Mouse (Mus musculus) spleen, postnatal 10 days (tissue): ENCODE data around the gene Haao.
"Not testable (repeated sequence)": the region's sequence is repeated elsewhere in the genome, so short reads cannot be mapped to it uniquely, and the experiment has no call there.

Source experiments
- DNase-seq, 2 experiments: peaks; one replicate each; pipeline ENCODE4 v3.0.0; 2021 to 2022; ENCODE audit warnings: low spot score in 2 of 2

The Haao gene

DNA sequence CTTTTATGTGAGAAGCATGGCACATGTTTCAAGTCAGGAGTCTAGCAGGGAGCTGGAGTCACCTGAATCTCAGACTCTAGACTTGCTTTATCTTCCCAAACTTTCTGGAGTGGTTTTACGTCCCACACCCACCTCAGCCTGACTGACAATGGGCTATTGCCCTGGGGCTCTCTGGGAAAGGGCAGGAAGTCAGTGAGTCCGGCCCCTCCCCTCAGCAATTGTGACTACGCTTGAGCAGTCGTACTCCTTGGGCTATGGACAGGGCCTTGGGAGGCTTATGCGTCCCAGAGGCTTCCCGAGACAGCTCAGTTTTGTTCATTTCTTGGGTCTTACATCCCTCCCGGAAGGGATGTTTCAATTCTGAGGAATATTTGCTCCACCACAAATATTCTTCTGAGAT, 17.6 kb upstream of the Haao start:
- DNase-seq = no peak

DNA sequence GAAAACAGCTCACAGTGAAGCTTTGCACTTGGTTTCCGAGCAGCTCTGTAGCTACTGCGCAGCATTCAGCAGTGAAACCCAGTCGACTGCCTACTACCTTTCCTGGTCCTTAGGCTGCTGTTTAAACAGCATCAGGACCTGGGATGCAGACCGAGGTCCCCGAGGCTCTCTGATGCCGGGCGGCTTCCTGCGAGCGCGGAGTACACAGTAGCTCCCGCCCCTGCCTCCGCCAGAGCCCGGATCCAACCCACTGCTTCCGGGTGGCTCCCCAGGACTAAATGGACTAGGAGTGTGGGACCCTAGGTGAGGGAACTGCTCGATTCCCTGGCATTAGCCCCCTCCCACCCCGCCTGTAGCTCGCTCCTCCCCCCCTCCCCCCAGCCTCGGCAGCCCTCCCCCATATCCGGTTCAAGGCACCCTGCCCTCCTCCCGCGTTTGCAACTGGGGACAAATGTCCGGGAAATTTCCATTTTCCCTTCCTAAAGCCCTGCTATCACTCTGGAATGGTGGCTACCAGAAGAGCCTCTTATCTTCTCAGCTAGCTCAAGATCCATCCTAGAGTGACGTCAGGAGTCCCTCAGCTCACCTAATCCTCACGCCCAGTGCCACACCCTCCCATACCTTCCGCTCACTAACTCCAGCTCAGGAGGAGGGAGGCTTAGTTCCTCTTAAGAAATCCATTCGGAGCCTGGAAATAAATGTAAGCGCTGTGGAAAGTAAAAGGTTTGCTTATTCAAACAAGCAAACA, 14.5 kb upstream of the Haao start:
- DNase-seq = peak; percentile 67

DNA sequence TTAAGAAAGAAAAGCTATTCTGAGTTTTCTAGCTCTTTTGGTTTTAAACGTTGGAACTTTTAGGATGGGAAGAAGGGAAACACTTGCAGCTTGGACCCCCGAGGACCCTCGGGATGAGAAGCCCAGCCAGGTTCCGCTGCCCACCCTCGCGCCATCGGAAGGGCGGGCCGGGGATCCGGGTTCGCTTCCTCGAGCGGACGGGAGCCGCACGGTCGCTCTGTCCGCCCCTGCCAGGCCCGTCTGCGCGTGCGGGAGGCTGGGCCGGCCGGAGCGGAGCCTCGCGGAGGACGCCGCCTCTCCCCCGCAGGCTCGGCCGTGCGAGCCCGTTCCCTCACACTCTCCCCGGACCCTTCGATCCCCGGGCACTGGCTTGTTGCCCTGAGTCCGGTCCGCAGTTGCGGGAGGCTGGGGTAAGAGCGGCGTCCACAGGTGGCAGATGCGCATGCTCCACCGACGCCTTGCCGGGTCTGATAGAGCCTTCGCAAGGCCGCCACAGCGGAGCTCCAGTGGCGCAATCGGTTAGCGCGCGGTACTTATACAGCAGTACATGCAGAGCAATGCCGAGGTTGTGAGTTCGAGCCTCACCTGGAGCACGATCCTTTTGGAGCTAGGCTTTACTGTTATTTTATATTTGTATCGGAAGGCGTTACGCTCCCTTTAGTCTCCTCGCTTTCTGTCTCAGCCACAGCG, 13.8 kb upstream of the Haao start:
- peak; percentile 96 to 99 for DNase-seq

DNA sequence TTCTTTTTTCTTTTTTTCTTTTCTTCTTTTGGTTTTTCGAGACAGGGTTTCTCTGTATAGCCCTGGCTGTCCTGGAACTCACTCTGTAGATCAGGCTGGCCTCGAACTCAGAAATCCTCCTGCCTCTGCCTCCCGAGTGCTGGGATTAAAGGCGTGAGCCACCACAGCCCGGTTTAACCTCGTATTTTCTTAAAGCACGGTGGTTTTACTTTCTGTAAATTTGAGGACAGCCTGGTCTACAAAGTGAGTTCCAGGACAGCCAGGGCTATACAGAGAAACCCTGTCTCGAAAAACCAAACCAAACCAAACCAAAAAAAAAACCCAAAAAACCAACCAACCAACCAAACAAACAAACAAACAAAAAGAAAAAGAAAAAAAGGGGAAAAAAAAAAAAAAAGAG, 13.2 kb upstream of the Haao start:
- not testable (repeated sequence) for DNase-seq

DNA sequence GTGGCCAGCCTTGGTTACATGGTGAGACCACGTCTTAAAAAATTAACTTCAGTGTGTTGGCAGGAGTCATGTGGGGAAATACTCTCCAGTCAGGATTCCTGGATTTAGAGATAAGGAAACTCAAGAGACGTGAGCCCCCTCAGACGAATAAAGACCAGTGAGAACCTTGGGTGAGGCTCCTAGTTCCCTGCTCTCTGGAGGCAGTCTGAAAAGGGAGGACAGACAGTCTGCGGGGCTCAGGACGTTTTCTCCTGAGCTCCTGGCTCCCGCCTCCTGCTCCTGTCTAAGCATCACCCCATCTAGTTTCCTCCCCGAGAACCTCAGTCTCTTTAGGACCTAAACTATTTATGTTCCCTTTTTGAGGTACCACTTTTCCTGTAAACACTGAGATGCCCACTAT, 12.5 kb upstream of the Haao start:
- no peak for DNase-seq

DNA sequence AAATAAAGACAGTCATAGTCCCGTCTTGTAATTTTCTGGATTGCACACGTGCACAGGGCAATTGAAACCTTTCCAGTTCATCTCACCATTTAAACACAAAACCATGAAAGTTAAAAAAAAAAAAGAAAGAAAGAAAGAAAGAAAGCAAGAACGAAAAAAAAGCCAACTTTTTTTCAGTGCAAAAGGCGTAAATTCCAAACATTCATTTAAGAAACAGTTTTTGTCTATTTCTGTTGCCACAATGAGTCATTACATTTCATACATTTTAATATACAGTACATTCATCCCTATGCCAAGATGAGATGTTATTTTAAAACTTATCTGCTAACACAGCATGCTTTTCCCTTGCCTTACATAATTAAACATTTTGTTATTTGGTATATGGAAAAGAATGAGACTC, 11.9 kb upstream of the Haao start:
- no peak for DNase-seq

DNA sequence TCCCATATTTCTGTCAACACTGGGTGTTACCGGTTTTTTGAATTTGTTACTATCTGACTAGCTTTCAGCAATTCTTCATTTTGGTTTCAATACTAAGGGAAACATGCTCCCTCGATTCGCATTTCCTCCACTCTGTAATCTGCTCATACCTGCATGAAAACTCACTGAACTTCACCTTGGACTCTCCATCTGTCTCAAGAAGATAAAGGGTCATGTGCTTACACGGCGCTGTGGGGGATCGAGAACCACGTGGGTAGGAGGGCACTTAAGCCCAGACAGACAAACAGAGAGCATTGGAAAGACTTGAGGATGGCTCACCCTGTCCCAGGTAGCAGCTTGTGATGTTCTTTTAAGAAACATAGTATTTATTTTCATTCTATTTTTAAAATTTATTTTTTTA, 10.7 kb upstream of the Haao start:
- no peak for DNase-seq

DNA sequence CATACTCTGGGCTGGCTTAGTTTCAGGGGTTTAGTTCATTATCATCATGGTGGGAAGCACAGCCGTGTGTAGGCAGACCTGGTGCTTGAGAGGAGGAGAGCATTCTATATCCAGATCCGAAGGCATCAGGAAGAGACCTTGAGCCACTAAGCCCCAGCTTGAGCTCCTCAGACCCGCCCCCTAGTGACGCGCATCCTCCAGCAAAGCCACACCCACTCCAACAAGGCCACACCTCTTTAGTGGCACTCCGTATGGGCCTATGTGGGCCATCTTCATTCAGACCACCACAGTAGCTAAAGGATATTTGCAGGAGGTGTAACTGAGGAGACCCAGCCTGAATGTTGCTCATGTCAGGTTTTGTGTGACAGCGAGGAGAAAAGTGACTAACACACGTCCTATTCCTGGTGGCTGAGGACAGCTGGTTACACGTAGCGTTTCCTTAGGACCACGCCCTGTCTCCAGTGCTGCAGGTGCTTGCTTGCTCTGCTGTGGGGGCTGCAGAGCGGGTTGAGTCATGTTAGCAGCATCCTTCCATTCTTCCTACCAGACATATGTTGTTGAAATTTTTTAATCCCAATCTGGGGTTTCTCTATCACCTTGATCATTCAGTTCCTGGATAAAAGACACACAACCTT, 6.6 kb upstream of the Haao start:
- DNase-seq = peak; percentile 46 to 82

DNA sequence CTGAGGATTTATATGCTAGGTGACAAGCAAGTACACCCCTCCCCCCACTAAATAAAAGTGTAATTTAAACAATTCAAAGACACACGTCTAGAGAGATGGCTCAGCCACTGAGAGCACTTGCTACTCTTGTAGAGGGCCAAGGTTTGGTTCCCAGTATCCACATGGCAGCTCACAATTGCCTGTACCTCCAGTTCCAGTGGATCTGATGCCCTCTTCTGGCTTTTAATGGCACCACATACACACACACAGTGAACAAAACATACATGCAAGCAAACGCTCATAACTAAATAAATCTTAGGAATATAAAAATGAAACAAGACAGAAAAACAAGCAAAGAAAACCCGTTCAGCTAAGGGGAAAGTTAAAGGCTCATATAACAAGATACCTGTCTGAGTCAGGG, 6.1 kb upstream of the Haao start:
- no peak for DNase-seq

DNA sequence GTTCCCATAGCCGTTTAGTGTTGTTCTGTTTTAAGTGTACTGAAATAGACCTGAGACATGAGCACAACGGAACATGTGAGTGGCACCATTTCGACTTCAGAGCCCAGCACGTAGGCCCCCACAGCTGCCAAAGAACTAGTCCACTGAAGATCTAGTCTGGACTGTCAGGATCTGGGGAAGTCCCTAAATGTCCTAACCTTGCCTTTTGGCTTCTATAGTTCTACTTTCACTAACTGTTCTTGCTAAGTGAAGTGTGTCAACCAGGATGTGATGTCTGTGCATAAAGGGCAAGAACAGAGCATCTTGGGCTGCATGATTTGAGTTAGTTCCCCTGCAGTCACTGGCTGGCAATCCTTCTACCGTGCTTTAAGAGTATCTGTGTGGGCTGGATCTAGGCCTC, 3.1 kb upstream of the Haao start:
- no peak for DNase-seq

DNA sequence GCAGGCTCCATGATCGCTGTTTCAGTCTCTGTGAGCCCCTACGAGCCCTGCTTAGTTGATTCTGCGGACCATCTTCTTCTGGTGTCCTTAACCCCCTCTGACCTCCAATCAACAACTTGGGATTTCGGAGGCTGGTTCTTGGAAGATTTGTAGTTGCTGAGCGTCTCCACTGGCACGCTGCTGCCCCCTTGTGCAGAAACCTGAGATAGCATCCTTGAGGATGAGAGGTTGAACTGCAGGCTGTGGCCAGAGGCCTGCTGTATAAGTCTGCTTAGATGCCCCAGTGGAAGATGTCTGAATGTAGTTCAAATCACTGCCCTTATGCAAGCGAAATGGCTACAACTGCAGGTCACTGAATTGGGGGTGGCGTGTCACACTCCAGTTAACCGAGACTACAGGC, 2.7 kb upstream of the Haao start:
- peak; percentile 88 to 93 for DNase-seq

DNA sequence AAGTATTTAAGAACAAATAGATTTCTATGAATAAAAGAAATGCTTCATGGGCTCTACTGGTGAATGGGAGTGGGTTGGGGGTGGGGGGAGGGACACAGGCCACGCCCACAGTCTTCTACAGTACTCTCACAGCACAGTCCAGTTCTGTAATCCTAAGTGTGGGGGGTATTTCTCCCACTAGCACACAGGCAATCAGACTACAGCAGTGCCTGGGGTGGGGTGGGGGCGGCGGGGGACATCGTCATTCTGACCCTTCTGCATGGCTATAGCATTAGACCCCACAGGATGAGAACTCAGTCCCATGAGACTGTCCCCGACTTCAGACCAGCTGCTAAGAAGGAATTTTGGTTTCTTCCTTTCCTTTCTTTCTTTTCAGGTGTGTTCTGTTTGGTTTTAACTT, 2.0 kb upstream of the Haao start:
- no peak for DNase-seq

DNA sequence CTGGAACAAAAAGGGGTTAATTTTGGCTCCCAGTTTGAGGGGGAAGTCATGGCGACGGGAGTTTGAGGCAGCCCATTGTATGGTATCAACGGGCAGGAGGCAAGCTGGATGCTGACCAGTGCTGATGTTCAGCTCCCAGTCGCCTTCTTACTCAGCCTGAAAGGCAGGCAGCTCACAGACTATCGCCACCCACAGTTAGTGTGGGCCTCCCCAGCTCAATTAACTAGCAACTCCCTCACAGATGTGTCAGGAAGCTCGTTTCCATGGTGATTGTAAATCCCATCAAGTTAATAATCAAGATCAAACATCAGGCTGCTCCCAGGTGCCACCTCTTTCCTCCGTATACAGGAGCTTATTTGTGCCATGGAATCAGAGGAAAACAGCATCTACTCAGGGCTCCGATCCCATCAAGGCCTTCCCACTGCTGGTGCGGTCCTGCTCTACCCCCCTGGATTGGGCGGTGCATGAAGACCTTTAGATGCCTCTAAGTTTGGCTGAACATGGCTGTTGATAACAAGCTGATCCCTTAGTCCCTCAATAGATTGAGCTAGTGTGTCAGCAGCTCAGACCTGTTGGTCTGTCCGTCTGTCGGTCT, 1.4 kb upstream of the Haao start:
- no peak for DNase-seq

DNA sequence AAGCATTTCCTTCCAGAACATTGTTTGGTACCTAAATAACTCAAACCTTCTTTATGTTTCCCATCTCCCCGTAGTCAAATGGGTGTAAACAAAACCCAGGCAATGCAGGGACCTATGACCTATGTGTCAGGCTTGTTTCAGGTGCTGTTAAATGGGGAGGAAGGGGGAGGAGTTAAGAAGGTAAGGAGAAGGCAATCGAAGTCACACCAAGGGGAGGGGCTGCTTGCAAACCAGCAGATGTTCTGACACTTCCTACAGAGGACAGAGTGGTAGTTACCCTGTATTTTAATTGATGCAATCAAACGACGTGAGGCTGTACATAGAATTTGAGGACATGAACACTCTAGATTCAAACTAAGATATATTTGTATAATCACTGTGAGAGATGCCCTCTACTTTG, 719 bp upstream of the Haao start:
- DNase-seq = no peak

DNA sequence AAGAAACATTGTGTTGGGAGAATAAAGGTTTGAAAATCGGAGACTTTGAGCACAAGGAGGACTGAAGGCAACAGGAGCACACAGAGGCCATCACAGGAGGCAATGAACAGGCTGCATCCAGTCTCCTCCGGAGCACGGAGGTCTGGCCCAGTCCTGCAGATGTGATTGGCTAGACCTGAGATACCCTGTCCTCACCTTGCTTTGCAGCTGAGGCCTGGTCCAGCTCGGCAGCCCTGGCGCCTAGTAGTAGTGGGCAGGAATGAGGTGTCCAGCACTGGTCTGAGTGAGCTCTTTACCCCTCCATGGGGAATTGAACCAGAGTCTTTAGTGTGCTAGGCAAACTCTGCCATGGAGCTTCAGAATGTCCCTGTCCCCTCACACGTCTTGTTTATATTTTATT, 663 bp downstream of the Haao start:
- DNase-seq = peak in 1 of 2 experiments; percentile 23

DNA sequence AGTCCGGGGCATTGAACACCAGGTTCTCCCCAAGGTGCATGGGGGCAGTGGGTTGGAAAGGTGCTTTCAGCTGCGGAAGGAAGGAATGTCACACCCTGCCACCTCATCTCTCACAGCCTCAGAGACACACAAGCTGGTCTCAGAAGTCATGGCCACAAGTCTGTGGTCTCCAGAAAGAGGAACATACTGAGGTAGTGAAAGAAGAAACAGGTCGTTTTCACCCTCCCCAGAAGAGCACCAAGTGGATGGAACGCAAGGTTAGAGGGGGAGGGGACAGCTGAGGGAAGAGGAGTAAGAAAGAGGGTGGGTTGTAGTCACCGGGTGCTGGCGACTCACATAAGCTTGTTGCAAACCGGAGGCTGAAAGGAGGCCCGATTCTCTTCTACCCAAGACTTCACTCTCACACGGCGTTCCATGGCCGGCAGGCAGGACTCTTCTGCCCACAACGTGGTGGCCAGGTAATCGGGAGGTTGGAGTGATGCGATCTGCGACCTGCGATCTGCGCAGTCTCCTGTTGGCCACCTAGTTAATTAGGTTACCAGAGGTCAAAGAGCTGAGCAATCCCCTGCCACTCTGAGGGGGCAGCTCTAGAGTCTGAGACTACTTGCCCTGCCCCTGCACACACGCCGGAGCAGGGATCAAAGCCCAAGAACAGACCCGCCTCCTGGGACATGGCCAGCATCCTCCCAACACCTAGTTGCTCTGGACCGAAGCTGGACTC, 1.3 kb downstream of the Haao start:
- peak; percentile 48 to 75 for DNase-seq

DNA sequence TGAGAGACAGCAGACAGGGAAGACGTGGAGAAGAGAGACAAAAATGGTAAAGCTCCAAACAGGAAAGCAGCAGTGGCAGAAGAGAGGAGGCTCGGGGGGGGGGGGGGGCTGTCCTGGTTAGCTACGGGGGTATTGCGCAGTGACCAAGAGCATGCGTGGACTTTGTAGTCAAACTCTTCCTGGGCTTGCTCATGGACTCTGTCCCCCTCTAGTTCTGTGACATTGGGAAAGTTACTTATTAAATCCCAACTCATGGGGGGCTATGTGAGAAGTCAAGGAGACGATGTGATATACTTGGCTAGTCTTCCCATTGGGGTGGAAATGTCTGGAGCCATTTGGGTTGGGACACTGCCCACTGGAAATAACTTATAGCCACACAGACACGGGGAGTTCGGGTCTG, 2.2 kb downstream of the Haao start:
- no peak for DNase-seq

DNA sequence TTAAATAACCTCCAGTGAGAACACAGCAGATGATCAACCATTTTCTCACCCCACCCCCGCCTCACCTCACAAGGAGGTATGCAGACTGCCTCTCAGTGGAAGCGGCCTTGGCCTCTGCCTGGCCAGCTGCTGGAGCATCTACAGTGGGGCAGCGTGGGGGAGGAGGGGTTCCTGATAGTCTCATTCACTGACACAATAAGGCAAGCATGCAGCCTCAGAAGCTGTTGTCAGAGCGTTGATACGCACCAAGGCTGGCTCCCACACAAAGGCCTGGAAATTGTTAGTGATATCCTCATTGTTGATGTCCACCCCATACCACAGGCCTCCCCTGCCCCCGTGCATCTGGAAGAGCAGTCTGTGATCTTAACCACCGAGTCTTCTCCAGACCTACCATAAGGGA, 4.0 kb downstream of the Haao start:
- no peak for DNase-seq

DNA sequence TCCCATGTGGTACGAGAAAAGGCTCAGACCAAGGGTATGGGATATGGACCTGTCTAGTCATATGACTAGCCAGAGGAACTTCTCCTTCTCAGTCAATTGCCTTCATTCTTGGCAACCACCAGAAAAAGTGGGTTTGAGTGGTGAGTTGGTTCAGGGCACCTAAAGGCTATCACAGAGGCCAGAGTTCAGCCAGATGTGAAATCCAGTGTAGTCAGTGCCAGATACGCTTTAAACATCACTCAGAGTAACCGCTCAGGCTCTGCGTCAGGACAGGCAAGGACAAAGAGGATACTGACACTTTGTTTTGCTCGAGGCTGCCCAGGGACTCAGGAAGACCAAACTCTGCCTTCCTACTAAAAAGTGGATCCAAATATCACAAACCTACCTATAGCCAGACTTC, 6.8 kb downstream of the Haao start:
- DNase-seq = no peak

DNA sequence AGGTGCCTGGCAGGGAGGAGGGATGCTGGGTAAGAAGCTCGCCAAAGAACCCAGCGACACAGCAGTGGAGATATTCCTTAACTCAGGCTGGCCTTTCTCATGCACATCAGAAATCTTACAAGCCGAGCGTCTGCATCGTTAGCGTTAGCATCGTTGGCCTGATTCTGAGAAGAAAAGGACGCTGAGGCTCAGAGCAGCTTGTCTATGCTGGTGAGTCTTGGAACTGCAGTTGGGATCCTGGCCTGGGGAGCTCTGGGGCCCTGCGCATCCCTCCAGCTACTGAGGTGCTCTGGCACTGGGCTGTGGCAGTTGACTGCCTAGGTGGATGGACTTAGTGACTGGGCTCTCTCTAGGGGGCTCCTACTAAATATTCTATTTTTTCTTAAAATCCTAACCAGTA, 8.6 kb downstream of the Haao start:
- DNase-seq = no peak

DNA sequence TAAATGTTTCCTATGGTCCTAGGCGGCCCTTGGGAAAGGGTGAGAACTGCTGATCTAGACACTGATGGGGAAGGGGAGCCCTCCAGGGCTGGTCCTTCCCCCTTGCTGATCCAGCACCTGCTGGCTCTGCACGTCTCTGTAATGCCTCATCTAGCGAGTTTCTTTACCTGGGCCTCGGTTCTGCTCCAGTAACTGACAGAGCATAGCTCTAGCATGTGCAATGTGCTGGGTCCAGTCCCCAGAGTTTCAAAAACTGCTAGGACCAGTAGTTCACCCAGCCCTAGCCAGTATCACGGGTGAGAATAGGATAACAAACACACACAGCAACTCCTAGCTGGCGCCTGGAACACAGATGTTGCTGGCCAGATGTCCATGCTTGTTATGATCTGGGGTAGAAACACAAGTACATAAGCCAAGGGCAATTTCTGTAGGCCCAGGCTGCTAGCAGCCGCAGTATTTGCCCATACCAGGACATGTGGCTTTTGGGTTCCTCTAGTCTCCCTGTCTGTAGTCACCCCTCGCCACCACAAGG, 10.0 kb downstream of the Haao start:
- DNase-seq = no peak

DNA sequence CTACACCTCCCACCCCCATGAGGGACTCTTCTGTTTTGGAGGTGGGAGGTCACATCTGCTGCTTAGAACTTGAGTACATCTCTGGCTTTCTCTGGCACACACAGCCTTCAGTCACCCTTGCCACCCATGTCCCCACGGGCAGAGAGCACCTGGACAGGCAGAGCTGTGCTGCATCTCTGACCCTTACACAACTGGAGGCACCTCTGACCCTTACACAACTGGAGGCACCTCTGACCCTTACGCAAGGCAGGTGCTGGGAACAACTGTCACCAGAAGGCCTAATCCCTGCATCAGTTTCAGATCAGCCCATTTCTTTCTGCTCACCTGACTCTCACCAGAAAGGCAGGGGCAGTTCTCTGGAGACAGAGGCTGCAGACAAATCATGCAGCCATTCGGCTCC, 11.7 kb downstream of the Haao start:
- DNase-seq = no peak
